Comparison of ENCODE assay signal across 28 mouse cellular contexts in the genomic region with DNA sequence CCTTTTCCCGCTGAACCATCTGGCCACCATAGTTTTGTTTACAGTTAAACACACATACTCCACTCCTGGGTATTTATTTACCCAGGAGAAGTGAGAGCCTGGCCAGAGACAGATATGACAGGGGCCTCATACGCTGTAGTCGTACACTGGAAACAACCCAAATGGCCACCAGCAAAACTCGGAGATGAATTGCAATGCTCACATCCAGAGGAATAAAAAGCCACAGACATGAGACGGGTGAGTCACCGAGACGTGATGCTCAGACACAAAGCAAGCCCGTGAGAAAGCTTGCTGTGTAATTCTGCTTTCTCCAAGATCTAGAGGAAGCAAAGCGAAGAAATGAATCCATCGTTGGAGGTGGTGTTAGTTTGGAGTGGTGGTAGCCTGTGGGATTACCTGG. TPM values are rescaled to one million over a fixed set of nuclear protein-coding genes. Genes with fewer than 3 reads are reported as not detected.
DNase-seq lines count a peak whose midpoint lies in the region; ATAC-seq and TF ChIP-seq lines count a peak whose summit lies in the region.
"Had no signal": no experiment of that assay in that cellular context is flagged by ENCODE, and none has a peak within 500 bp of the region (broad histone marks: within the 10 kb centered on the region; RNA-seq: fewer than 3 reads in every experiment).

No protein-coding gene starts in this region.

- H3K4me1 ChIP-seq in bone marrow macrophage, adult 2 months (ENCODE audit: control insufficient read depth, insufficient read depth, low read length), result peaks cover 55% of the 10 kb centered on the region
- H3K4me1 ChIP-seq in liver, embryonic 12.5 days, result no peaks in the 10 kb centered on the region
- H3K4me1 ChIP-seq: heart, embryonic 13.5 days had no signal

- peak; percentile 25 to 33 for DNase-seq in left cerebral cortex, adult 18-20 months (ENCODE audit: low spot score in 2 of 2)
- DNase-seq in left cerebral cortex, adult 11 months (ENCODE audit: low spot score), result no peak
- peak; percentile 55 to 62 for DNase-seq in right cerebral cortex, adult 2 months (ENCODE audit: low spot score in 2 of 2)
- DNase-seq in right cerebral cortex, postnatal 10 days (ENCODE audit: low spot score in 2 of 2), result no peak
- peak; percentile 24 for DNase-seq in telencephalon, adult 2 months (ENCODE audit: low read depth, low spot score)
- DNase-seq: adrenal gland, postnatal 36 days; cerebellum, adult 11-12 months; cerebellum, postnatal 10 days; forebrain, postnatal 0 days; gastrocnemius, postnatal 14 days; heart, adult 11 months; heart, postnatal 14 days; layer of hippocampus, postnatal 36 days; liver, postnatal 0 days; lung, postnatal 10 days; thymus, postnatal 14 days had no signal

- no peak for ATAC-seq in megakaryocyte-erythroid progenitor cell, adult 5-6 weeks (replicated peaks; ENCODE audit: low FRiP score, low TSS enrichment, poor library complexity, severe bottlenecking)
- no peak for ATAC-seq in liver, embryonic 12.5 days
- ATAC-seq: forebrain, postnatal 0 days; hindbrain, postnatal 0 days; intestine, embryonic 16.5 days; liver, postnatal 0 days; midbrain, embryonic 16.5 days had no signal

- H3K27ac ChIP-seq in bone marrow macrophage, adult 2 months (ENCODE audit: insufficient read depth, low read depth, low read length), result peak overlapping the region; percentile 96
- H3K27ac ChIP-seq in liver, embryonic 12.5 days, result no peak overlapping the region
- H3K27ac ChIP-seq: embryonic facial prominence, embryonic 10.5 days; heart, embryonic 13.5 days; hindbrain, postnatal 0 days; layer of hippocampus, adult 2 months had no signal

- TF ChIP-seq POLR2A in bone marrow macrophage, adult 2 months (IDR thresholded peaks at IDR 0.05; ENCODE audit: borderline replicate concordance, low read depth, low read length), result no peak

- no peak for TF ChIP-seq CTCF in bone marrow macrophage, adult 2 months (IDR thresholded peaks at IDR 0.05; ENCODE audit: low read depth, low read length)

- H3K9me3 ChIP-seq in liver, embryonic 12.5 days (replicated peaks), result no peaks in the 10 kb centered on the region
- H3K9me3 ChIP-seq: embryonic facial prominence, embryonic 10.5 days; heart, embryonic 13.5 days had no signal

- H3K27me3 ChIP-seq in liver, embryonic 12.5 days (replicated peaks), result peaks cover 8% of the 10 kb centered on the region; the same call in 1 of the 2 replicates

- no peak overlapping the region for H3K9ac ChIP-seq in liver, embryonic 12.5 days
- H3K9ac ChIP-seq: forebrain, postnatal 0 days; heart, embryonic 13.5 days; liver, postnatal 0 days had no signal

- H3K4me2 ChIP-seq in liver, embryonic 12.5 days, result no peak overlapping the region
- H3K4me2 ChIP-seq: heart, embryonic 13.5 days had no signal

- H3K4me3 ChIP-seq in bone marrow macrophage, adult 2 months (ENCODE audit: insufficient read depth, low read length), result no peak overlapping the region
- H3K4me3 ChIP-seq in liver, embryonic 12.5 days, result no peak overlapping the region
- H3K4me3 ChIP-seq: embryonic facial prominence, embryonic 10.5 days; heart, embryonic 13.5 days; layer of hippocampus, adult 2 months had no signal

- WGBS in liver, embryonic 12.5 days (ENCODE audit: insufficient replicate concordance), result 61% methylated on average over 10 of the region's 10 CpGs

- H3K36me3 ChIP-seq in liver, embryonic 12.5 days, result no peaks in the 10 kb centered on the region
- H3K36me3 ChIP-seq: embryonic facial prominence, embryonic 10.5 days; heart, embryonic 13.5 days had no signal

RNA-seq across cellular contexts. Expression of gene Trim29, which starts 10.3 kb away (rescaled TPM):
- under 1 TPM in 1 of 2 experiments, not detected in 1; 0.30 TPM for total RNA-seq in left cerebral cortex, adult 18-20 months (2021)
- polyA plus RNA-seq in bone marrow macrophage, adult 2 months (2012; ENCODE audit: insufficient read depth, insufficient read length, missing spikeins), result not detected in 2 replicates
- total RNA-seq in megakaryocyte-erythroid progenitor cell, adult 5-6 weeks (2014; fragmentation: Nextera tagmentation), result not detected in 2 replicates
- not detected in 2 replicates for total RNA-seq in megakaryocyte-erythroid progenitor cell, adult 5-6 weeks (2017)
- polyA plus RNA-seq in liver, embryonic 12.5 days (2016; fragmentation: Nextera tagmentation; extraction: Ambion mirVana), result not detected in 2 replicates
- total RNA-seq: forebrain, postnatal 0 days; liver, adult 2 months; MEL had no signal
- polyA plus RNA-seq: liver, adult 2 months; neural tube, embryonic 14.5 days had no signal

Comparison
In these comparisons a context has a peak if more than half of its experiments do, and no peak if none do; other contexts are left out.
1. DNase-seq: peak in left cerebral cortex, adult 18-20 months (2 of 2), right cerebral cortex, adult 2 months (2 of 2) and telencephalon, adult 2 months (single experiment); none in left cerebral cortex, adult 11 months (single experiment) and right cerebral cortex, postnatal 10 days (0 of 2).